Mouse (Mus musculus) 3134 (cell line): ENCODE measurements around the gene Agl.

Source experiments
- DNase-seq: peaks from one replicate; pipeline ENCODE4 v3.0.0-alpha.2; 2011; ENCODE audit warnings: low spot score; ENCODE audit not compliant: insufficient read length; ENCODE audit errors: extremely low read depth

Agl gene

GRCm38 (mm10) chr3:116698786-116699185 is 109.2 kb downstream of the Agl start:
- no peak for DNase-seq

GRCm38 (mm10) chr3:116695666-116695985 is 112.3 kb downstream of the Agl start:
- DNase-seq: no peak

GRCm38 (mm10) chr3:116694955-116695665 is 112.9 kb downstream of the Agl start:
- no peak for DNase-seq

GRCm38 (mm10) chr3:116694312-116694711 is 113.7 kb downstream of the Agl start:
- DNase-seq: no peak
